Mouse (Mus musculus) midbrain, embryonic 13.5 days (tissue): Measurements from ENCODE around the gene Pla2g15. TPM values are rescaled to one million over a fixed set of nuclear protein-coding genes. Genes with fewer than 3 reads are reported as not detected.
"Not testable (repeated sequence)": the region's sequence is repeated elsewhere in the genome, so short reads cannot be mapped to it uniquely, and the experiment has no call there.

Experiments
- ATAC-seq: fragments of 200-750 bp; cut with Nextera tagmentation; 2 replicates; pipeline ENCODE4 v1.8.0; 2017; ENCODE audit warnings: mild to moderate bottlenecking, moderate TSS enrichment, moderate library complexity
- H3K27ac ChIP-seq: fragments of 300-500 bp; sonication (generic); 2 replicates; pipeline ENCODE4 v1.5.1; 2015; ENCODE audit warnings: inconsistent platforms, mild to moderate bottlenecking, moderate library complexity
- H3K27me3 ChIP-seq: fragments of 300-500 bp; sonication (generic); 2 replicates; pipeline ENCODE4 v1.6.1; 2015; ENCODE audit warnings: mild to moderate bottlenecking, inconsistent platforms
- H3K36me3 ChIP-seq: fragments of 300-500 bp; sonication (generic); 2 replicates; pipeline ENCODE4 v1.6.1; 2015; ENCODE audit warnings: mild to moderate bottlenecking, inconsistent platforms
- H3K4me1 ChIP-seq: fragments of 300-500 bp; sonication (generic); replicated peaks from 2 replicates; pipeline ENCODE4 v1.6.1; 2015; ENCODE audit warnings: inconsistent platforms
- H3K4me2 ChIP-seq: fragments of 300-500 bp; sonication (generic); replicated peaks from 2 replicates; pipeline ENCODE4 v1.6.1; 2015; ENCODE audit warnings: moderate library complexity, mild to moderate bottlenecking, inconsistent platforms
- H3K4me3 ChIP-seq: fragments of 300-500 bp; sonication (generic); replicated peaks from 2 replicates; pipeline ENCODE4 v1.5.1; 2015; ENCODE audit warnings: mild to moderate bottlenecking, inconsistent platforms
- H3K9ac ChIP-seq: fragments of 300-500 bp; sonication (generic); replicated peaks from 2 replicates; pipeline ENCODE4 v1.6.1; 2015; ENCODE audit warnings: mild to moderate bottlenecking, inconsistent platforms
- H3K9me3 ChIP-seq: fragments of 300-500 bp; sonication (generic); 2 replicates; pipeline ENCODE4 v1.6.1; 2016; ENCODE audit warnings: mild to moderate bottlenecking, inconsistent platforms
- WGBS: fragments of 180-500 bp; shearing (Covaris S2); methylation state at CpG from one replicate; pipeline ENCODE4 v1.1.7; 2015; 5-methylcytosine and 5-hydroxymethylcytosine counted together
- polyA plus RNA-seq: library from polyadenylated mRNA; unstranded; fragments of >200 nt; fragmentation: Nextera tagmentation; extraction: Ambion mirVana; gene quantifications from 2 replicates; pipeline ENCODE4 v1.2.1, GENCODE M21; 2015

Pla2g15 gene
- polyA plus RNA-seq, 1 experiment from 2014 or later = 18.4 TPM

DNA sequence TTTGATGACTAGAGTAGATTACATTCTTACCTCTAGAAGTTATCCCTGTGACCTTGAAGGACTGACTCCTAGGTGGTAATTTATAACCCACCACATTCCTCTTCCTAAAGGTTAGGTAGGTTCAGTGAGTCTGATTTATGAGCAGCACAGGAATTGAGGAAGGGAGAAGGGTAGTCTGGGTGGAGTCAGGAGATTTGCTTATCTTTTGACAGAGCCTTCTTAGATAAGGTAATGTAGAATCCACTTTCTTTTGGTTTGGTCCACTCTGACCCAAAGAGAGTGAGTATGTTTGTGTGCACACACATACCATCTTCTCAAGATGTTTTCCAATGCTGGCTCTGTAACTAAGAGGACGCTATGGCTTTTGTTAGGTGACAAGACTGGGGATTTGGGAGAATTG is 27.4 kb downstream of the Pla2g15 start:
- no peak overlapping the region for H3K9ac ChIP-seq
- H3K27ac ChIP-seq = no peak overlapping the region
- peaks cover 11% of the 10 kb centered on the region for H3K36me3 ChIP-seq
- H3K4me3 ChIP-seq = no peak overlapping the region
- WGBS = 73% methylated on average over 1 of the region's 1 CpGs
- H3K4me1 ChIP-seq = peaks cover 18% of the 10 kb centered on the region
- no peak overlapping the region for H3K4me2 ChIP-seq
- H3K9me3 ChIP-seq = no peaks in the 10 kb centered on the region
- no peaks in the 10 kb centered on the region for H3K27me3 ChIP-seq
- ATAC-seq = no peak

DNA sequence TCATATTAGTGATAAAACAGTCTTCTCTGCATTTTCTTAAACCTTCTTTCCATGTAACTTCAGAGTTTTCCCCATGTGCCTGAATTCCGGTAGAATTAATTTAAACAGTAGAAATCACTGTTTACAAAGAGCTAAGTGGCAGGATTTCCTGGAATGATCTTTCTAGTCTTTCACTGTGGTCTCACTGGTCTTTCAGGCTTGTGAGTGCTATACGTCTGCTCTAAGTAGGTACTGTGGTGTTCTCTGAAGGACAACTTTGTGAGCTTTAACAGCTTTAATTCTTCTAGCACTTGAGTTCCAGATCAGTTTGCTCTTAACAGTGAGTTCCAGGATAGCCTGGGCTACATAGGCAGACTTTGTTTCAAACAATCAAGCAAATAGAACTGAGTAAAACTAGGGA is 28.2 kb downstream of the Pla2g15 start:
- no peak for ATAC-seq
- Histone ChIP-seq H3K36me3 (peaks cover 11% of the 10 kb centered on the region), H3K9ac (no peak overlapping the region), H3K4me3 (no peak overlapping the region), H3K9me3 (no peaks in the 10 kb centered on the region), H3K27ac (no peak overlapping the region), H3K4me1 (peaks cover 18% of the 10 kb centered on the region), H3K27me3 (no peaks in the 10 kb centered on the region), H3K4me2 (no peak overlapping the region)
- WGBS = 72% methylated on average over 2 of the region's 2 CpGs

GRCm38 (mm10) chr8:106185628-106186270 is 35.5 kb downstream of the Pla2g15 start:
- no peak for ATAC-seq
- Histone ChIP-seq H3K4me1 (no peaks in the 10 kb centered on the region), H3K4me2 (no peak overlapping the region), H3K9ac (no peak overlapping the region), H3K4me3 (no peak overlapping the region), H3K27ac (no peak overlapping the region), H3K9me3 (no peaks in the 10 kb centered on the region), H3K36me3 (peaks cover 44% of the 10 kb centered on the region), H3K27me3 (no peaks in the 10 kb centered on the region)
- WGBS = 94% methylated on average over 8 of the region's 8 CpGs

- Histone ChIP-seq H3K9ac (no peak overlapping the region), H3K27me3 (no peaks in the 10 kb centered on the region), H3K4me2 (no peak overlapping the region), H3K4me1 (no peaks in the 10 kb centered on the region), H3K9me3 (no peaks in the 10 kb centered on the region), H3K27ac (no peak overlapping the region), H3K36me3 (peaks cover 49% of the 10 kb centered on the region), H3K4me3 (no peak overlapping the region)
- no peak for ATAC-seq
- 94% methylated on average over 3 of the region's 3 CpGs for WGBS
These were observed 36.2 kb downstream of the Pla2g15 start for GRCm38 (mm10) chr8:106186394-106186793.

DNA sequence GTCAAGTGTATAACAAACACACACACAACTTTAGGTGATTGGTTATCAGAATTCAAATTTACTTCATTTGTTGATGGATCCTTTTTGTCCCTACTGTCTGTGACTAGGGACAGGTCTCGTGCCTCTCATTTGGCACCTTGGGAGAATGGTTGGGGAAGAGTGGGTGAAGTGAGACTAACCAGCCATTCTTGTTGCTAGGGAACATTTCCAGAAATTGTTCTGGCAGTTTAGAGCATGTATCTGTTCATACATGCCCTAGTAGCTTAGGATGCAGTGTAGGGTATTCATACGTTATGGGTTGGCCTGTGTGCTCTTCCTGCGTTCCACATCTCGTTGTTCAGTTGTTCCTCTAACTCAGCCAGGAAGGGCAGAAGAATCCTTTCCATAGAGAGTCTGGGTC is 39.0 kb downstream of the Pla2g15 start:
- H3K36me3 ChIP-seq = peaks cover 76% of the 10 kb centered on the region
- no peaks in the 10 kb centered on the region for H3K4me1 ChIP-seq
- H3K4me3 ChIP-seq = no peak overlapping the region
- H3K9me3 ChIP-seq = no peaks in the 10 kb centered on the region
- no peak overlapping the region for H3K4me2 ChIP-seq
- ATAC-seq = no peak
- H3K9ac ChIP-seq = no peak overlapping the region
- 95% methylated on average over 4 of the region's 4 CpGs for WGBS
- no peak overlapping the region for H3K27ac ChIP-seq
- no peaks in the 10 kb centered on the region for H3K27me3 ChIP-seq

- no peaks in the 10 kb centered on the region for H3K9me3 ChIP-seq
- no peak for ATAC-seq
- H3K4me1 ChIP-seq = no peaks in the 10 kb centered on the region
- no peak overlapping the region for H3K4me2 ChIP-seq
- no peak overlapping the region for H3K27ac ChIP-seq
- H3K9ac ChIP-seq = no peak overlapping the region
- H3K4me3 ChIP-seq = no peak overlapping the region
- no peaks in the 10 kb centered on the region for H3K27me3 ChIP-seq
- peaks cover 80% of the 10 kb centered on the region for H3K36me3 ChIP-seq
- 95% methylated on average over 5 of the region's 5 CpGs for WGBS
These were observed 41.4 kb downstream of the Pla2g15 start for GRCm38 (mm10) chr8:106191639-106192038.

DNA sequence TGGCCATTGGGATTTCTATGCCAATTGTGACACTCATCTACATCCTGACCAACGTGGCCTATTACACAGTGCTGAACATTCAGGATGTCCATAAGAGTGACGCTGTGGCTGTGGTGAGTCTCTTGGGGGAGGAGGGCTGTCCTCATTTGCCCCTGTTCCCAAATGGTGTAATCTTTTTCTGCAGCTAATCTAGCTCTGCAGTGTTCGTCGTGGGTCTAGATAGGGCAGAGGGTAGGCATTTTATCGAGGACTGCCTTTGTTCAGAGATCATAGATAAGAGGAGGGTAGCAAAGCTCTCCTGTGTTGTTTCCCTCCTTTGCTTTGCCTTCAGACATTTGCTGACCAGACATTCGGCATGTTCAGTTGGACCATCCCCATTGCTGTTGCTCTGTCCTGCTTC is 43.0 kb downstream of the Pla2g15 start:
- no peaks in the 10 kb centered on the region for H3K27me3 ChIP-seq
- no peak overlapping the region for H3K4me3 ChIP-seq
- H3K4me1 ChIP-seq = no peaks in the 10 kb centered on the region
- peaks cover 78% of the 10 kb centered on the region for H3K36me3 ChIP-seq
- no peaks in the 10 kb centered on the region for H3K9me3 ChIP-seq
- WGBS = 96% methylated on average over 6 of the region's 6 CpGs
- no peak overlapping the region for H3K4me2 ChIP-seq
- no peak for ATAC-seq
- H3K9ac ChIP-seq = no peak overlapping the region
- no peak overlapping the region for H3K27ac ChIP-seq

GRCm38 (mm10) chr8:106194062-106194461 is 43.9 kb downstream of the Pla2g15 start:
- no peaks in the 10 kb centered on the region for H3K9me3 ChIP-seq
- no peak overlapping the region for H3K27ac ChIP-seq
- peaks cover 87% of the 10 kb centered on the region for H3K36me3 ChIP-seq
- no peaks in the 10 kb centered on the region for H3K27me3 ChIP-seq
- no peaks in the 10 kb centered on the region for H3K4me1 ChIP-seq
- H3K9ac ChIP-seq = no peak overlapping the region
- no peak overlapping the region for H3K4me2 ChIP-seq
- ATAC-seq = no peak
- WGBS = 91% methylated on average over 5 of the region's 5 CpGs
- no peak overlapping the region for H3K4me3 ChIP-seq

- H3K4me1 ChIP-seq = no peaks in the 10 kb centered on the region
- 6% methylated on average over 1 of the region's 1 CpGs for WGBS
- no peak overlapping the region for H3K4me3 ChIP-seq
- ATAC-seq = no peak
- H3K27ac ChIP-seq = no peak overlapping the region
- H3K27me3 ChIP-seq = no peaks in the 10 kb centered on the region
- no peak overlapping the region for H3K9ac ChIP-seq
- no peaks in the 10 kb centered on the region for H3K9me3 ChIP-seq
- no peak overlapping the region for H3K4me2 ChIP-seq
- H3K36me3 ChIP-seq = peaks cover 91% of the 10 kb centered on the region
These were observed 48.5 kb downstream of the Pla2g15 start for GRCm38 (mm10) chr8:106198741-106199140.

DNA sequence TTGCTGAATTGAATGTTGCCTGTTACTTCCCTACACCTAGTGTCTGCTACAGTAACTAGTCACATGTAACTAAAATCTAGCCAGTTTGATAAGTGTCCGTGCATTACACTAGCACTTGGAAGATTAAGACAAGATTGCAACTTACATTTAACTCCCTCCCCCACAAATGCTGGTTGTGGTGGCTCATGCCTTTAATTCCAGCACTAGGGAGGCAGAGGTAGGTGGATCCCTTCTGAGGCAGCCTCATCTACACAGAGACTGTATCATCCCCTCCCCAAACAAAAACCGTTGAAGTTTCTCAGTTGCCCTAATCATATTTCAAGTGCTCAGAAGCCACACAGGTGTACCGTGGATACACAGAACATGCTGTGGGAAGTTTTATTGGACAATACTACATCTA is 49.4 kb downstream of the Pla2g15 start:
- H3K9me3 ChIP-seq, H3K4me3 ChIP-seq, H3K27me3 ChIP-seq, H3K27ac ChIP-seq, H3K9ac ChIP-seq, H3K4me1 ChIP-seq, ATAC-seq, H3K4me2 ChIP-seq: not testable (repeated sequence)
- H3K36me3 ChIP-seq = peaks cover 89% of the 10 kb centered on the region
- WGBS = 86% methylated on average over 3 of the region's 3 CpGs

DNA sequence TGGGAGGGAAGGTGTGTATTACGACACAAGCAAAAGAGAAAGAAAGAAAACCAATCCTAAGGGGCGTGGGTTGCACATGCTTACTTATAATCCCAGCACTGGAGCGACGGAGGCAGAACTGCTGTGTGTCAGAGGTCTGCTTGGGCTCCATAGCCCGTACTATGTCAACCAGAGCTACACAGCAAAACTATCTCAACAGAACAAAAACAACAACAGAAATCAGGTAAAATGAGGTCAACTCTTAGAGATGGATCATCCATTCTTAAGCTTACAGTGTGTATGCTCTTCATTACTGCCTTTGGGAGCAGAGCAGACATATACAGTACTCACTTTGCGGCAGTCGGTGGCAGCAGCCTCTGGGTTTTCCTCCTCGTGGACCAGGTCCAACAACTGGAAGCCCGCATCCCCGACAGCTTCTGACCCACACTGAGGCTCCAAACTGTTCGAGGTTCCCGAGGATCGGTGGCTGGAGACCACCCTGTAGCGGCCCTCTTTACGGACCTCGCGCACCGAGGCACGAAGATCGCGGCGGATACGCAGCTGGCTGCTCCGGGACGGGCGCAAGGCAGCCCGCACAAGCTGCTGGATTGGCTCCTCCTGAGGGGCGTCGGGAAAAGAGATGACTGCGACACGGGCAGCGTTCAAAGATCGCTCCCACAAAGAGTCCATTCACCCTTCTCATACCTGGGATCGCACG is 60.0 kb downstream of the Pla2g15 start:
- peak; percentile 84 for ATAC-seq
- Histone ChIP-seq H3K9me3 (no peaks in the 10 kb centered on the region), H3K4me1 (peaks cover 21% of the 10 kb centered on the region), H3K27ac (peak overlapping the region; percentile 95), H3K4me3 (peak overlapping the region; percentile 86), H3K9ac (peak overlapping the region; percentile 95), H3K36me3 (peaks cover 48% of the 10 kb centered on the region), H3K4me2 (peak overlapping the region; percentile 89), H3K27me3 (no peaks in the 10 kb centered on the region)
- WGBS = under 1% methylated on average over 35 of the region's 35 CpGs

- Histone ChIP-seq H3K36me3 (peaks cover 48% of the 10 kb centered on the region), H3K9ac (peak within 1 kb of the TSS; percentile 95), H3K4me3 (peak within 1 kb of the TSS; percentile 86), H3K4me2 (peak within 1 kb of the TSS; percentile 89), H3K4me1 (peaks cover 21% of the 10 kb centered on the region), H3K27ac (peak within 1 kb of the TSS; percentile 95), H3K9me3 (no peaks in the 10 kb centered on the region), H3K27me3 (no peaks in the 10 kb centered on the region)
- ATAC-seq = peak; percentile 98
- WGBS = under 1% methylated on average over 52 of the region's 52 CpGs
These were observed 60.7 kb downstream of the Pla2g15 start, which contains the start of the genes Slc7a6os and Prmt7 for GRCm38 (mm10) chr8:106210821-106211345. TSS of gene Slc7a6os (minus strand) at chr8:106210935. TSS of gene Prmt7 (plus strand) at chr8:106210936.
